Mouse (Mus musculus): Measurements from ENCODE around the gene Dkk2. TPM values are rescaled to one million over a fixed set of nuclear protein-coding genes. Genes with fewer than 3 reads are reported as not detected.

Gene Dkk2
- polyA plus RNA-seq, 1 experiment from 2014 or later: 36.0 TPM

DNA sequence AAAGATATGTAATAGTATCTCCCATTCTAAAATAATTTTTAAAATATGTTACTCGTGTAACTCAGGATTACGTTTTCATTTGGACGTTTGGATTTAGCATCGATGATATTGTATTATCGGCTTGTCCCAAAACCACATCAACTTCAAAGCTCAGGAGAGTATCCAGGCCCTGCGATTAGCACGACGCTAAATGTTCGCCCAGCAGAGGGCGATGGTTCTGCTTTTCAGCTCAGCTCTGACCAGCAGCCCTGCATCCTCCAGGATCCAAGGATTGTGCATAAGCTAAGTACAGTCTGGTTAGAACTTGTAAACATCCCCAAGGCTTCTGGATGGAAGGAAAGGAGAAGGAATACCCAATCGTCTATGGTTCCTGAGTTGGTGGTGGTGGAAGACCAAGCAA is 122.4 kb downstream of the Dkk2 start:
- H3K9me3 ChIP-seq: no peaks in the 10 kb centered on the region
- no peaks in the 10 kb centered on the region for H3K27me3 ChIP-seq
- 29% methylated on average over 11 of the region's 11 CpGs for WGBS
- H3K4me3 ChIP-seq: no peak overlapping the region
- no peak overlapping the region for H3K4me2 ChIP-seq (replicated peaks)
- no peaks in the 10 kb centered on the region for H3K4me1 ChIP-seq
- H3K9ac ChIP-seq: no peak overlapping the region
- ATAC-seq (ENCODE audit: insufficient number of reproducible peaks, insufficient read depth, low FRiP score, low TSS enrichment): no peak
- no peak overlapping the region for H3K27ac ChIP-seq
- H3K36me3 ChIP-seq: no peaks in the 10 kb centered on the region

DNA sequence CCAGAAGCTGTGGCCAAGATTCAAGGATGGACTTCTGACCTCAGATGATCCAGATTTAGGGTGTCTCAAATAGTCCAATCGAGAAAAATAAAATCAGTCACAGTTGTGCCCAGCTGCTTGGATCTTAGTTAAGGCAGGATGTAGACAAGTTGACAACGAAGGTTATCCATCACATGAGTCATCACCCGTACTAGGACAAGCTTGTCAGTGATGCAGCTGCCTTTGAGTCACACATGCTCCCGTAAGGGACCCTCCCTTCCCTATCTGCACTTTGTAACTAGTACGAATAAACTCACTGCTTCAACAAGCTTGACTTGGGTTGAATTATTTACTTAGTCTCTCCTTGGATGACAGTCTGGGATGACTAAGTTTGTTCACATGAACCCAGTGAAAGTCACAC is 126.2 kb downstream of the Dkk2 start:
- no peaks in the 10 kb centered on the region for H3K4me1 ChIP-seq
- WGBS: 85% methylated on average over 5 of the region's 5 CpGs
- ATAC-seq (ENCODE audit: insufficient number of reproducible peaks, insufficient read depth, low FRiP score, low TSS enrichment): no peak

GRCm38 (mm10) chr3:132219977-132220487 is 134.9 kb downstream of the Dkk2 start:
- H3K4me2 ChIP-seq (replicated peaks): no peak overlapping the region
- H3K4me1 ChIP-seq: no peaks in the 10 kb centered on the region
- WGBS: 74% methylated on average over 7 of the region's 7 CpGs
- no peaks in the 10 kb centered on the region for H3K36me3 ChIP-seq
- no peak overlapping the region for H3K4me3 ChIP-seq
- ATAC-seq (ENCODE audit: insufficient number of reproducible peaks, insufficient read depth, low FRiP score, low TSS enrichment): no peak
- H3K27me3 ChIP-seq: no peaks in the 10 kb centered on the region
- no peaks in the 10 kb centered on the region for H3K9me3 ChIP-seq
- H3K27ac ChIP-seq: no peak overlapping the region
- no peak overlapping the region for H3K9ac ChIP-seq

More for the DNA sequence above, 126.2 kb downstream of the Dkk2 start:
- no peak overlapping the region for H3K4me2 ChIP-seq (replicated peaks)
- no peaks in the 10 kb centered on the region for H3K9me3 ChIP-seq
- H3K36me3 ChIP-seq: no peaks in the 10 kb centered on the region
- H3K27me3 ChIP-seq: no peaks in the 10 kb centered on the region
- no peak overlapping the region for H3K9ac ChIP-seq
- no peak overlapping the region for H3K4me3 ChIP-seq
- no peak overlapping the region for H3K27ac ChIP-seq

GRCm38 (mm10) chr3:132227622-132228021 is 142.5 kb downstream of the Dkk2 start:
- H3K9ac ChIP-seq: no peak overlapping the region
- H3K4me3 ChIP-seq: no peak overlapping the region
- no peaks in the 10 kb centered on the region for H3K36me3 ChIP-seq
- H3K27me3 ChIP-seq: no peaks in the 10 kb centered on the region
- H3K27ac ChIP-seq: no peak overlapping the region
- no peak overlapping the region for H3K4me2 ChIP-seq (replicated peaks)
- no peaks in the 10 kb centered on the region for H3K4me1 ChIP-seq
- H3K9me3 ChIP-seq: no peaks in the 10 kb centered on the region
- no peak for ATAC-seq (ENCODE audit: insufficient number of reproducible peaks, insufficient read depth, low FRiP score, low TSS enrichment)
- 75% methylated on average over 1 of the region's 1 CpGs for WGBS

All from embryonic facial prominence, embryonic 12.5 days (tissue).